Mouse (Mus musculus) Patski (cell line): ENCODE measurements around the gene Fam92b. TPM values are rescaled to one million over a fixed set of nuclear protein-coding genes. Genes with fewer than 3 reads are reported as not detected.

Experiments used
- ATAC-seq: fragments of 100-300 bp; one replicate; pipeline ENCODE4 v1.8.0; 2021
- CTCF ChIA-PET: fragments of 350-600 bp; sonication (Branson Sonifier 250); formaldehyde crosslinking; loops from one replicate; lab custom pipeline; 2022; ENCODE audit warnings: inconsistent platforms; lab: Charles Lee
- POLR2A ChIA-PET: fragments of 350-600 bp; sonication (Branson Sonifier 250); formaldehyde crosslinking; loops from one replicate; lab custom pipeline; 2022; ENCODE audit warnings: antibody characterized with exemption, inconsistent platforms; lab: Charles Lee
- DNase-seq: peaks from one replicate; pipeline ENCODE4 v3.0.0-alpha.2; 2011; ENCODE audit warnings: low read depth, low spot score
- H3K27me3 ChIP-seq: fragments of 371-371 bp; one replicate; pipeline ENCODE4 v1.5.1; 2021
- CTCF ChIP-seq: fragments of 100-300 bp; IDR thresholded peaks from one replicate; pipeline ENCODE4 v1.5.1; 2021
- in situ Hi-C: fragments of 300-500 bp; cut with MboI; formaldehyde crosslinking; loops from 3 replicates; pipeline ENCODE4 v1.11.1; 2018; ENCODE audit warnings: low pct_unique_long_range_greater_than_20kb, mixed read lengths
- polyA plus RNA-seq: library from polyadenylated mRNA; unstranded; gene quantifications from one replicate; pipeline ENCODE4 v1.2.3, GENCODE M21; 2021

Gene Fam92b
- polyA plus RNA-seq, 1 experiment from 2014 or later, result 0.80 TPM

GRCm38 (mm10) chr8:120161658-120162403 lies 15.4 kb downstream of the Fam92b start:
- H3K27me3 ChIP-seq, result no peaks in the 10 kb centered on the region
- POLR2A ChIA-PET, result no interaction called here
- CTCF ChIA-PET, result no interaction called here
- in situ Hi-C loops, result no loop called here
- DNase-seq, result no peak
- no peak for TF ChIP-seq CTCF
- no peak for ATAC-seq

GRCm38 (mm10) chr8:120160366-120160765 lies 16.9 kb downstream of the Fam92b start:
- ATAC-seq (no peak), DNase-seq (no peak)
- in situ Hi-C loops, result no loop called here
- no peaks in the 10 kb centered on the region for H3K27me3 ChIP-seq
- no peak for TF ChIP-seq CTCF
- ChIA-PET POLR2A (no interaction called here), CTCF (interaction anchor here (0.8 kb wide), 1 partner anchor 16 kb away, joined by 3 read pairs; no protein-coding TSS in a partner anchor)

GRCm38 (mm10) chr8:120152636-120153035 lies 24.6 kb downstream of the Fam92b start:
- DNase-seq (no peak), ATAC-seq (no peak)
- TF ChIP-seq CTCF, result no peak
- ChIA-PET CTCF (interaction anchor here (1.0 kb wide), 1 partner anchor 49 kb away, joined by 3 read pairs; no protein-coding TSS in a partner anchor), POLR2A (no interaction called here)
- in situ Hi-C loops, result no loop called here
- no peaks in the 10 kb centered on the region for H3K27me3 ChIP-seq

DNA sequence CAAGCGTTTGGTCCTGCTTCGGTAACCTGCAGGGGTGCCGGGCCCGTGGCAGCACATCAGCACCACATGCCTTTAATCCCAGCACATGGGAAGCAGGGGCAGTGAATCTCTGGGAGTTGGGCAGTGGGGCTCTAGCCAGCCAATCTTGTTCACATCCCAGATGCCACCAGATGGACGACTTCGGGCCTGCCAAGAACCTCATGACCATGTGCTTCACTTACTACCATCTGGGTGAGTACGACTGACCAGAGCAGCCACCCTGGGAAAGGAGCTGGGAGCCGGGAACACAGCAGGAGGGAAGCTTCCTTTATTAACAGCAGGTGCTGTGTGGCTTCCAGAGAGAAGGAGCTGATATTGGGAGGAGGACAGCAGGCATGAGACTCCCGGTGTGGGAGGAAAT lies 26.1 kb downstream of the Fam92b start:
- in situ Hi-C loops, result no loop called here
- POLR2A ChIA-PET, result no interaction called here
- DNase-seq (no peak), ATAC-seq (no peak)
- CTCF ChIA-PET, result interaction anchor here (1.0 kb wide), 2 partner anchors 12 to 28 kb away, joined by 3 read pairs; no protein-coding TSS in a partner anchor
- H3K27me3 ChIP-seq, result no peaks in the 10 kb centered on the region
- no peak for TF ChIP-seq CTCF

GRCm38 (mm10) chr8:120150028-120150427 lies 27.2 kb downstream of the Fam92b start:
- in situ Hi-C loops, result no loop called here
- ChIA-PET CTCF (no interaction called here), POLR2A (no interaction called here)
- TF ChIP-seq CTCF, result no peak
- no peak for ATAC-seq
- no peak for DNase-seq
- no peaks in the 10 kb centered on the region for H3K27me3 ChIP-seq

- ChIA-PET CTCF (no interaction called here), POLR2A (no interaction called here)
- no peaks in the 10 kb centered on the region for H3K27me3 ChIP-seq
- TF ChIP-seq CTCF, result no peak
- DNase-seq, result no peak
- in situ Hi-C loops, result no loop called here
- ATAC-seq, result no peak
Observed at GRCm38 (mm10) chr8:120146051-120146450, 31.2 kb downstream of the Fam92b start.

DNA sequence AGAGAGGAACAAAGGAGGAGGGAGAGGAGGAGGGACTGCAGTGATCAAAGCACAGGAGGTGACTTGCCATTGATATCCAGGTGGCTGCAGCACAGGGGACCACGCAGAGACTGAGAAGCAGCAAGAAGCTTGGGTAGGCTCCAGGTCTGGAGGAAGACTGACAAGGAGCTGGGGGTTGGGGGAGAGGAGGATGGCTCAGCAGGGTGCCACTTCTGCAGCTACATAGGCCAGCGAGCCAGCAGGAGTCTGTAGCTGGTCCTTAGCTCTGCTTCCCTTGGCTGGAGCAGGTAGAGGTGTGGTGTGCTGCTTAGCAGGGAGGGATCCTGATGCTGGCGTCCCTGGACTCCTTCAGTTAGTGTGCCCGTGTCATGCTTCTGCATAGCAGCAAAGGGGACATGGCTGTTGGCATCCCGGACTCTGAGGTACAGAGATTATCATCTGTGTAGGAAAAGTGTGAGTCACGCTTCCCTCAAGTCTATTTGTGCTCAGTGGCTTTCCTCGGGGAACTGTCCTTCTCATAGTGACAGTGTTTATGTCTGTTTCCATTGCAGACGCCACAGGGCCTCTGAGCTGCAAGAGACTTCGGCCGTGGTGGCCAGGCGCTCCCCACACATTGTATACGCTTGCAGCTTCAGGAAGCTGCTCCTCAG lies 32.5 kb downstream of the Fam92b start:
- in situ Hi-C loops, result no loop called here
- DNase-seq (no peak), ATAC-seq (no peak)
- ChIA-PET CTCF (no interaction called here), POLR2A (no interaction called here)
- no peak for TF ChIP-seq CTCF
- no peaks in the 10 kb centered on the region for H3K27me3 ChIP-seq

DNA sequence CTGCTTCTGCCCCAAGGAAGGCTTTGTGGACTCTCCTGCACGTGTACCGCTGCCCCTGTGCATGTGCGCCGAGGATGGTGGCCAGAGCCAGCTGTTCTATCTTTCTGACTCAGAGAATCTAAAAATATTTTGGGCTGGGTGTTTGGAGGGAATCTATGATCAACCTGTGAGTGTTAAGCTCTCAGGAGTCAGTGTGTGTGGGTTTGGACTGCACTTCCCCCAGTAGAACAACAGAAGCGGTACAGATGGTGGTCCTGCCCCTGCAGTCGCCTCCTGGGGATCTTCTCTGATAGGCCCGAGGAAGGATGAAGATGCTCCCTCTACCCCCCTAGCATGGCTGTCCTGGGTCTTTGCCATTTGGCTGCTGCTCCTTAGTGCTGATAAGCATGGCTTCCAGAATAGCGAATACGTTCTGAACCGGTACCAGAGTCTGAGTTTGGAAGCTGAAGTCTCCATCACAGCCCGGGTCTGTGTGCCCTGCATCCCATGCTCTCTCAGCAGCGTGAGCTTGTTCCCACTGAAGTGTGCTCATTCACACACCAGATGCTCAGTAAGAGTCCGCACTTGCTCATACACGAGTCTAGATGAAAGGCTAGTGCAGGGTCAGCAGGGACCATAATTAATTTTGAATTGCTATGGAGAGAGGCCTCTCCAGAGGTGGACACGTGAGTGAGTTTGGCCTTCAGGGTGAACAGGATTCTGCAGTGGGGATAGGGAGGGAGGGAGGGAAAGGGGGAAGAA lies 33.2 kb downstream of the Fam92b start:
- ChIA-PET POLR2A (no interaction called here), CTCF (no interaction called here)
- H3K27me3 ChIP-seq, result no peaks in the 10 kb centered on the region
- TF ChIP-seq CTCF, result no peak
- ATAC-seq (no peak), DNase-seq (no peak)
- in situ Hi-C loops, result no loop called here

DNA sequence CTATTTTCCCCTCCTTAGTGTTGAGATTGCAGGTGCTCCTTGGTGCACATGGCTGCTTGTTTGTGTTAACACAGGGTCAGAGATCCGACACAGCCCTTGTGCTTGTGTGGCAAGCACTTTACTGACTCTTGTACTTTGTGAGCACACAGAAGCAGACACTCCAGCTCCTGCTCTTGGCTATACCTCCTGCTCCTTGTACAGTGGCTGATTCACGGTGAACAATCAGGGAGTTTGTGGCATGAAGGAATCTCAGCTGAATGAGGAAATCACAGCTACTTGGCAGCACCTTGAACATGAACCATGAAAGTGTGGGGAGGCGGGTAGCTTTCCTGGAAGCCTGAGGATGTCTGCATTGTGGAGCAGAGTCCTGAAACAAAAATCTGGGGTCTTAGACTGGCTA lies 36.5 kb downstream of the Fam92b start:
- DNase-seq (no peak), ATAC-seq (peak; percentile 37)
- no peak for TF ChIP-seq CTCF
- ChIA-PET POLR2A (no interaction called here), CTCF (no interaction called here)
- in situ Hi-C loops, result no loop called here
- H3K27me3 ChIP-seq, result no peaks in the 10 kb centered on the region

GRCm38 (mm10) chr8:120138958-120139357 lies 38.3 kb downstream of the Fam92b start:
- ATAC-seq, result no peak
- ChIA-PET CTCF (no interaction called here), POLR2A (interaction anchor here (0.5 to 1.4 kb wide), 2 partner anchors 9 to 145 kb away, joined by 3 to 4 read pairs; no protein-coding TSS in a partner anchor)
- H3K27me3 ChIP-seq, result no peaks in the 10 kb centered on the region
- no peak for DNase-seq
- in situ Hi-C loops, result no loop called here
- TF ChIP-seq CTCF, result no peak
